Mouse (Mus musculus) hematopoietic stem cell, adult 5-6 weeks (primary cell): Measurements from ENCODE around the gene Mt4. TPM values are rescaled to one million over a fixed set of nuclear protein-coding genes. Genes with fewer than 3 reads are reported as not detected.

Experiments used
- ATAC-seq, 2 experiments: fragments of 125-278 bp in 1 of 2; replicated peaks in 1 of 2; 2 replicates each; pipeline ENCODE4 v1.8.0; 2016 to 2017; ENCODE audit warnings: inconsistent platforms in 2 of 2, mild to moderate bottlenecking in 2 of 2, moderate number of reproducible peaks in 2 of 2, low read depth in 1 of 2, moderate TSS enrichment in 1 of 2; ENCODE audit not compliant: low FRiP score in 2 of 2, poor library complexity in 2 of 2, severe bottlenecking in 2 of 2, insufficient read depth in 1 of 2, low TSS enrichment in 1 of 2
- total RNA-seq: library from RNA; stranded (forward); fragments of 172-1452, 232-1000 nt; gene quantifications from 2 replicates; pipeline ENCODE4 v1.2.3, GENCODE M21; 2017

The Mt4 gene
- total RNA-seq, 1 experiment from 2014 or later, result not detected

DNA sequence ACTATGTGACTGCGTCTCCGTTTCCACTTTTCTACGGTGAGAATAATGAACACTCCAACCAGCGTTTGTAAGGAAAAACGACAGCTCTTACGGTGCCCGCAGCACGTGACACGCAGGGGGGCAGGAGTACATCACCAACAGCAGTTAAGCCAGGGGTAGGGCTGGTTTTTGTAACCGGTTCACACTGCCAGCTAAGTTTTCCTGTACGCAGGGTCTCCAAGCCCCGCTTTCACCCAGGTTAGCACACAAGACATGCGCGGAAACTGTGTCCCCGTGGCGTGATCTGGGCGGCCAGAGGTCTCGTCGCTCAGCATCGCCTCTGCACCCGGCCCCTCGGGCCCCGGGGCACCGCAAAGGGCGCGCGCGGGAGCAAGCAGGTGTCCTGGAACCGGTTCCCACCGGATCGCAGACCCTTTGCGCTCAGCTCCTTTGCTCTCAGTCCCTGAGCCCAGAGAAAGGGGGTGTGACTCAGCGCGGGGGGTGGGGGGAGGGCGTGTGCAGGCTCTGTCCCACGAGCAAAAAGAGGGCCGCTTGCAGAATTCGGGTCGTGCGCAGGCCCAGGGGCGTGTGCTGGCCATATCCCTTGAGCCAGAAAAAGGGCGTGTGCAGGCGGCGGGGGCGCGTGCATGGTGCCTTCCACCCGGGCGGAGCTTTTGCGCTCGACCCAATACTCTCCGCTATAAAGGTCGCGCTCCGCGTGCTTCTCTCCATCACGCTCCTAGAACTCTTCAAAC is 35.2 kb downstream of the Mt4 start, which contains the start of gene Mt2:
Gene Mt2, plus strand, starts transcription at position 590 of the 734 bp plus-strand sequence.
- peak; percentile 38 to 74 for ATAC-seq

DNA sequence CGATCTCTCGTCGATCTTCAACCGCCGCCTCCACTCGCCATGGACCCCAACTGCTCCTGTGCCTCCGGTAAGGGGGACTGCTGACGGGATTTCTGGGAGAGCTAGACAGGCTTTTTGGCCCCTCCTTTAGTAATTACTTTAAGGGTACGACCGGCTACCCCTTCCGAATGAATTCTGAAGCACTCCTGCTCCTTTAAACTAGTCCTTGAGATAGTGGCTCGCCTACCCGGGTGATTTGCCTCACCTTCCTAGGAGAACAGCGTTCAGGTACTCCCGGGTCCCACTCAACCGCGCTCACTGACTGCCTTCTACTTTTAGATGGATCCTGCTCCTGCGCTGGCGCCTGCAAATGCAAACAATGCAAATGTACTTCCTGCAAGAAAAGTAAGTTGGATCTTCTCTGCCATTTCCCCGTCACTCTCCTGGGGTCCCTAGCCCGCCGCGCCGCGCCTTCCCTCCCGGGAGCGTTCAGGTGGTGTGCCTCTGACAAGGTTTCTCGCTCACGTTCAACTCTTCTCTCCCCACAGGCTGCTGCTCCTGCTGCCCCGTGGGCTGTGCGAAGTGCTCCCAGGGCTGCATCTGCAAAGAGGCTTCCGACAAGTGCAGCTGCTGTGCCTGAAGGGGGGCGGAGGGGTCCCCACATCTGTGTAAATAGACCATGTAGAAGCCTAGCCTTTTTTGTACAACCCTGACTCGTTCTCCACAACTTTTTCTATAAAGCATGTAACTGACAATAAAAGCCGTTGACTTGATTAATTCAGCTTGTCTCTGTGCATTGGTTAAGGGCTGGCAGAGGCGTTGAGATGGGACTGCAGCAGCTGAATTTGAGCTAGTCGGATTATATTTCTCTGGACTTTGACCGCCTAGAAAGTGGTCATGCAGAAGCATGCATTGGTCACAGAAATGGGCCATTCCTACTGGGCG is 36.1 kb downstream of the Mt4 start:
- ATAC-seq, result peak; percentile 18 to 36; a peak in 1 of 4 replicates

DNA sequence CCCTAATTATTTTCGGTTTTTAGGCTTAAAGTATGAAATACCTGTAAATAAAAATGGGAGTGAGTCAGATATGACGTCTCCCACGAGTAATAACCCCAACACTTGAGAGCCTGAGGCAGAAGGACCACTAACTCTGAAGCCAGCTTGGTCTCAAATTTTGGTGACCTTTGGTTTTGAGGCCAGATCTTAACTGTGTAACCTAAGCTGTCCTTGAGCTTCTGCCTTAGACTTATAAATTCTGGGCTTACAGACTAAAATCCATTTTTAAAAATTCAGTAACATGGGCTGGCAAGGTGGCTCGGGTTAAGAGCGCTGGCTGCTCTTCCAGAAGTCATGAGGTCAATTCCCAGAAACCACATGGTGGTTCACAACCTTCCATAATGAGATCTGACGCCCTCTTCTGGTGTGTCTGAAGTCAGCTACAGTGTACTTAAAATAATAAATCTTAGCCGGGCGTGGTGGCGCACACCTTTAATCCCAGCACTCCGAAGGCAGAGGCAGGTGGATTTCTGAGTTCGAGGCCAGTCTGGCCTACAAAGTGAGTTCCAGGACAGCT is 36.9 kb downstream of the Mt4 start:
- ATAC-seq, result no peak

DNA sequence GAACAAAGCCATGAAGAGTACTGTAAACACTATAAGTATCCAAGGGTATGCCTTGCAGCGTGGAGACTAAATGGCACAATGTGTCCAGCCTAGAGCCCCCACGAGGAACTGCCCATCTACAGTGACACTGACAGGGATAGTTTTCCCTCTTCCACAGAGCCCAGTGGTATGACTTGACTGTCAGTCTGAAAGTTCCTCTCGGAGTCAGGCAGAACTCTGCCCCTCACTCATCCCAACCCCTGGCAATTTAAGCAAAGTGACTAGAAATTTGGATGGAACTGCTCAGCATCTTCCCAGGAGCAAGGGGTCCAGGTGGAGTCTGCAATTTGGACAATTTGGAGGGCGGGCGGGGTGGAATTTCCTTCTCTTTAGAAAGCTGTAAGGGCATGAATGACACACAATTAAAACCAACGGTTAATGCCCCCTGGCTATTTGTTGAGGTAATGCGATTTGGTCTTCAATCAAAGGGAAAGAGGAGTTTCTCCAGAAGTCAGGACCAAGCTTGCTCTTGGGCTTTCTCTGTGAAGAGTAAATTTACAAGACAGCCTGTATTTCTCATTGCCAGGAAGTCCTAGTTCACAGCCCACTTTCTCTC is 37.7 kb downstream of the Mt4 start:
- ATAC-seq, result no peak

DNA sequence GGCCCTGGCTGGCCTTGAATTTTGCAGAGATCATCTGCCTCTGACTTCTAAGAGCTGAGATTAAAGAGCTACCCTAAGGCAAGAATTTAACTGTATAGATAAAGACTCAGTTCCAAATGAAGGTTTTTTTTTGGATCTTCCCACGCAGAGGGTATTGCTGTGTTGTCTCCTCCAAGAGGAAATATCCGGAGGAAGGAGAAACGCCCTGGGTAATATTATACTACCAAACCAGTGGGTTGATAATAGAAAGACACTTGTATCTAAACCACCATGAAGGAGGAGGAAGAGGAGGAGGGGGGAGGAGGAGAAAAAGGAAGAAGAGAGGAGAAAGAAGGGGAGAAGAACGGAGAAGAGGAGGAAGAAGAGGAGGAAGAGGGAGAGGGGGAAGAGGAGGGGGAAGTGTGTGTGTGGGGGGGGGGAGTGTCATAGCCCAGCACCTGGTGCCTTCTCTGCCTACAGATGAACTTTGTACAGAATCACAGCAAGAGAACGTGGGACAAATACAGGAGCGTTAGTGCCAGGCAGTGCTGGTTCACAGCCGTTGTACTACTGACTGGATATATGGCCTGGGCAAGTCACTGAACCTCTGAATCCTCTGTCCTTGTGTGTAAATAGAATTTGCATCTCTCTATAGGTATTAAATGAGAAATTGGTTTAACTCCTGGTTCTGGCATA is 40.9 kb downstream of the Mt4 start:
- no peak for ATAC-seq

DNA sequence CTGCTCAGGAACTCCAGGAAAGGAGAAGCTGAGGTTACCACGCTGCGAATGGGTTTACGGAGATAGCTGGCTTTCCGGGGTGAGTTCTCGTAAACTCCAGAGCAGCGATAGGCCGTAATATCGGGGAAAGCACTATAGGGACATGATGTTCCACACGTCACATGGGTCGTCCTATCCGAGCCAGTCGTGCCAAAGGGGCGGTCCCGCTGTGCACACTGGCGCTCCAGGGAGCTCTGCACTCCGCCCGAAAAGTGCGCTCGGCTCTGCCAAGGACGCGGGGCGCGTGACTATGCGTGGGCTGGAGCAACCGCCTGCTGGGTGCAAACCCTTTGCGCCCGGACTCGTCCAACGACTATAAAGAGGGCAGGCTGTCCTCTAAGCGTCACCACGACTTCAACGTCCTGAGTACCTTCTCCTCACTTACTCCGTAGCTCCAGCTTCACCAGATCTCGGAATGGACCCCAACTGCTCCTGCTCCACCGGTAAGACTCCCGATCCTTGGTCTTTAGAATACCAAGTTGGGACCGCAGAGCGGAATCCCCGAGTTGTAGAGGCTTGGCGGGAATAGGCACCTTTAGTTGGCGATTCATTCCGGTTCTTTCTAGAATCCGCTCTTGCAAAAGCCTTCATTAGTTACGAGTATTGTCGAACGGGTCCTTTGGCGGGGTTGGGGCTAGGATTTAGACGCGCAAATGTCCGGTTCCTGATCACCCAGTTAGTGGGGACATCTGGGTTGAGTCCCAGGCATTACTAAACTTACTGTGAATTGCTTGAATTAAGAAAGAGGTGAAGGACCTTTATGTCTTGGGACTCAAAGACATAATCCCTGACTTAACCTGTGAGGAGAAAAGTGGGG is 42.1 kb downstream of the Mt4 start, which contains the start of gene Mt1:
Gene Mt1, plus strand, starts transcription at position 226 of the 856 bp plus-strand sequence.
- ATAC-seq, result peak; percentile 65 to 80

DNA sequence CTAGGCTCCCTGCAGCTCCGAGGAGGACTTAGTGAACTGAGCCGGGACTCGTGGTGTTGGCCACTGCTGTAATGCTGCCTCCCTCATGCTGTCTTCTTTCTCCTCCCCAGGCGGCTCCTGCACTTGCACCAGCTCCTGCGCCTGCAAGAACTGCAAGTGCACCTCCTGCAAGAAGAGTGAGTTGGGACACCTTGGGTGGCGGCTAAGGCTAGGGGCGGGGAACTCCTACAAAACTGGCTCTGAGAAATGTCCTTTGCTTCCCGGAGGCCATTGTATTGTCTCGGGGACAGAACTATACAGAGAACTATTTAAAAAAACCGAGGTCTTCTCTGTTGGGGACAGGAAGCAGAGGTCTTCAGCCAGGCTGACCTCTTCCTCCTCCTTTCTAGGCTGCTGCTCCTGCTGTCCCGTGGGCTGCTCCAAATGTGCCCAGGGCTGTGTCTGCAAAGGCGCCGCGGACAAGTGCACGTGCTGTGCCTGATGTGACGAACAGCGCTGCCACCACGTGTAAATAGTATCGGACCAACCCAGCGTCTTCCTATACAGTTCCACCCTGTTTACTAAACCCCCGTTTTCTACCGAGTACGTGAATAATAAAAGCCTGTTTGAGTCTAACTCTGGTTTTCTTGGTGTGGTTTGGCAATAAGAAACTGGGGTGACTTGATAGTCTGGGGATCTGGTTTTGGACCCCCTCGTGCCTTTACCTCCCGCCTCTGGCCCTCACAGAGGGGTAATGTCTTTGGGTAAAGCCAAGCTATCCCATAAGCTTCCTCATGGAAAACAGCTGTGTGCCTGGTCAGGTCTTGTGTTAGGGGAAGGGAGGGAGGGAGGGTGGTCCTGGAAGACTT is 42.9 kb downstream of the Mt4 start:
- ATAC-seq, result peak in 1 of 2 experiments; percentile 14; a peak in 1 of 4 replicates

DNA sequence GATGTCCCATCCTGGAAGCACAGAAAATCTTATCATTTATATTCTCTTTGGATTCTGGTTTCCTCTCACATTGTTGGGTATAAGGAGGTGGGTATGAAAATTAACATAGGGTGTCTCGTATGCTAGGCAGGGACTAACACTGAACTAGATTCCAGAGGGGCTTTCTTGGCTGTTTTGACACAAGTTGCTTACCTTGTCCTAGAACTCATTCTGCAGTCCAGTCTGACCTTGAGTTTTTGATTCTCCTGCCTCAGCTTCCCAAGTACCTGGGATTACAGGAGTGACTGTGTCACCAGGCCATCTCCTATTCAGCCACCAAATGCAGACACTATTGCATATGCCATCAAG is 43.5 kb downstream of the Mt4 start:
- no peak for ATAC-seq

DNA sequence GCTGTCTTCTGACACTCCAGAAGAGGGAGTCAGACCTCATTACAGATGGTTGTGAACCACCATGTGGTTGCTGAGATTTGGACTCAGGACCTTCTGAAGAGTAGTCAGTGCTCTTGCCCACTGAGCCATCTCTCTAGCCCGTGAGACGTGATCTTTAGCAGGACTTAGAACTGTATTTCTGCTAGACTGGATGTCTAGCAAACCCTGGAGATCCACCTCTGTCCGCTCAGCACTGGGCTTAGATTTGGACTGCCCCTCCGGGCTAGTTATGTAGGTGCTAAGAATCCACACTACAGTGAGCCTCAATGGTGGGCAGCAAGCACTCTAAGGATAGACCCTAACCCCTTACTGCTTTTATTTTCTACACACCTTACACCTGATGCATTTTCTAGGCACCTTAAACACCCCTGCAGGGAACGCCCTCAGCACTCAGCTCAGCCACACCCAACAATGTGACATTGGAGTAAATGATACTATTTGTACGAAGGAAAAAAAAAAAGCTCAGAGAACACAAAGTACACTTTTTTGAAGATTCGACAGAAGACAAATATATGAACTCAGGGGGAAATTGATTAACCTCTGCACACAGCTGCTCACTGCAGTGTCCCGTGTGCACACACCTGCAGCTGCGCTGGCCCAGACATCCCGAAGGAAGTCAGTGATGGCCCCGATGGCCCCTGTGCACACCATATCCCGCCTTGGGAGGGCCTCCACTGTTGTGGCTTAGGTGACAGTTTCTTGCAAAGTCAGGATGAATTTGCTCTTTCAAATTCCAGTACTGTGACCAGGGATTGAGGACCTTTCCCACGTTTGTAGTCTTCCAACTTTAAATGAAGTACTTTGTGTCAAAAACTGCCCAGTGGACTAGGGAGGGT is 45.3 kb downstream of the Mt4 start:
- no peak for ATAC-seq

DNA sequence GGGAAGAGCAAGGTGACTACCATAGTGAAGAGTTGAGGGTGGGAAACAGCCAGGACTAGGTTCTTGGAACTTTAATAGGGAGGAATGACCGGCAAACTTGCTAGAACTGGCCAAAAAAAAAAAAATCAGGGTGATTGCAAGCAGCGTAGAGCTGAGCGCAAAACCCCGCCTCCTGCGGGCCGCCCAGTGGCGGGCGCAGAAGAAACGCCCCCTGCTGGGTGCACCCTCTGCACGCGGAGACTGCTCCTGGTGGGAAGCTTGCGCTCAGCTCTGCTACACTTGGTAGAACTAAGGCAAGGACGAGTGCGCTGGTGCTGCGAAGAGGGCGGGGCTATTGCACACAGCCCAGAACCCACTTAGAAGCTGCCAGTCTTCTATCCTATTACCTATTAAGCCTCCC is 46.1 kb downstream of the Mt4 start:
- ATAC-seq, result peak; percentile 66 to 73

DNA sequence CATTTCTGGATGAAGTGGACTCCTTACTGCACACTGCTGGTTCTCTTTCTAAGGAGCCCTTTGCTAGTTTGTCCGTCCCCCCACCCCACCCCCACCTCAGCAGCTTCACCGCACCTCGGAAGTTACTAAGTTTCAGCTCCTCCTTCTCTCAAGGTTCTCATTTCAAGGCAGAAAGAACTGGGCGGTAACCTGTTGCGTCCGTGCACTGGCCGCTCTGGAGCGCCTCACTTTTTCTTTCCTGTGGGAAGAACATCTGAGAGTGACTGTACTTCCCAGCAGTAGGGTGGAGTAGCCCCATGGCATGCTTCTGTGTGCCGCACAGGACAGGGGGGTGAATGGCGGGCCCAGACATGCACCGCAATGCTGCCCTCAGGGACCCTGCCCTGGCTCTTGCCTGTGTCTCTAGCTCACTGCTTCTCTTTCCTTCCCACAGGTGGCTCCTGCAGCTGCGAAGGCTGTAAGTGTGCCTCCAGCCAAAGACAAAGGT is 47.4 kb downstream of the Mt4 start:
- no peak for ATAC-seq

DNA sequence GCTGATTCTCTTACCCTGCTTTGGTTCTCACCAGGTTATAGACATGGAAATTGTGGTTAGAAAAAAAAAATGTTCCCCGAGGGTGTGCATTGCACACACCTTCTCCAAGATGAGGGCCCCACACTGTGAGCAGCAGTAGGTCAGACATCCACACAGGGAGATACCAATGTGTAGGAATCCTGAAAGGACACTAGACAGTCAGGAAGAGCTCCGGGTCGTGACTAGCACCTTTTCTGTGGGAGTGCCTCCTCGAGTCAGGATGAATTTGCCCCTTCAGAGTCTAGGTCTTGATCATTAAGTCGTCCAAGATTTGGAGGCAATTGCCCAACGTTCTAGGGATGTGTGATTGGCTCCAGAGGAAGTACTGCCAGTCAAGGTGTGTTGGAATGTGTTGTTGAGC is 48.8 kb downstream of the Mt4 start:
- no peak for ATAC-seq

DNA sequence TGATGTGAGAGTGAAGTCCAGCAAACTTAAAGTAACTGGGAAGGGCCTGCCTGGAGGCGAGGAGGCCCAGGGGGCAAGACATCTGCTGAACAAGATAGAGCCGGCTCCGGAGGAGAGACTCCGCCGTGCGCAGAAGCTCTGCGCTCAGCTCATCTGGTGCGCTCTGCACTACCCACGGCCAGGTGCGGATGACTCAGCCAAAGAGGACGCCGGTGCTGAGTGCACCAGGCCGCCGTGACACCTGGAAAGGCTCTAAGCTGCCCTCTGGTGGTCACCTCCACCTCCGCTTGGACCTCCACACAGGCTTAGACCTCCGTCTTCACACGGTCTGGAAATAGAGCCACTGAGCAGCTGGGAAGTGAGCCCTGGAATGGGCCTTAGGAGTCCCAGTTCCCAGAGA is 49.5 kb downstream of the Mt4 start:
- ATAC-seq, result peak; percentile 24 to 43; a peak in 3 of 4 replicates

DNA sequence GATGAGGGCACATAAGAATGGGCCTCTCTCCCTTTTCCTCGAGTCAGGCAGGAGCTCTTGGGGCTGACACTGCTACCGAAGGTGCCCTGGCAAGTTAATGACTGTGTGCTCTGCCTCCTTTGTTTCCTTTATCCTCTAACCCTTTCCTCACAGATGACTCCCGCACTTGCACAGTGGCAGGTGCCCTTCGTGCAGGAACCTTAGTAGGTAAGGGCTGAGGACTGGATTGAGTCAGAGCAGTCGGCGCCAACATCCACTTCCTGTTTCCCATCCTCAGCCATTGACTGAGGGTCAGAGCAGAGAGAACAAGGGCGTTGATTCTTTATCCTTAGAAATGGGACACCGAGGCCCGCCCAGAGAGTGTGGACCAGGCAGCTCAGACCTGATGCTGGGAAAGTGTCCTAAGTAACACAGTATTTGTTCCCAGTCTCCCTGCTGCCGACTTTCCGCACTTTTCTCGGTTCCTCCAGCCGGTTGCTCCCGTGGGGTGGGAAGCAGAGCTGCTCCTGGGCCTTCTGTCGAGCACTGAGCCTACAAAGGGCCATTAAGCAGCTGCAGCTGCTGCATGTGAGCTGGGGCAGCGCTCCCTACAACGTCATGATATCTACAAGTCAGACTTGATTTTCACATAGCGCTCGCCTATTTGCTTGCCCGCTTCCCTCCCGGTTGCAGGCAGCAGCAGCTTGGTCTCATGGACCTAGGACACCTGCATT is 50.4 kb downstream of the Mt4 start:
- ATAC-seq, result no peak
